Mouse (Mus musculus) T-helper 17 cell (primary cell): ENCODE measurements around the gene Cx3cr1.
"Not testable (repeated sequence)": the region's sequence is repeated elsewhere in the genome, so short reads cannot be mapped to it uniquely, and the experiment has no call there.

Experiments used
- in situ Hi-C, 2 experiments: fragments of 300-600 bp; cut with MboI, MseI; formaldehyde crosslinking; loops; 1 replicate in 1 of 2; 2 replicates in 1 of 2; pipeline ENCODE4 v1.15.1; 2025; ENCODE audit warnings: high pct_unique_total_duplicates in 2 of 2

The Cx3cr1 gene

GRCm38 (mm10) chr9:120069779-120070178 is at the start of gene Cx3cr1:
Cx3cr1 (minus strand) TSS chr9:120069879.
- in situ Hi-C loops = loop anchor here in 1 of 2 experiments (5.0 kb wide), 1 partner anchor 42 kb away; no protein-coding TSS in a partner anchor

DNA sequence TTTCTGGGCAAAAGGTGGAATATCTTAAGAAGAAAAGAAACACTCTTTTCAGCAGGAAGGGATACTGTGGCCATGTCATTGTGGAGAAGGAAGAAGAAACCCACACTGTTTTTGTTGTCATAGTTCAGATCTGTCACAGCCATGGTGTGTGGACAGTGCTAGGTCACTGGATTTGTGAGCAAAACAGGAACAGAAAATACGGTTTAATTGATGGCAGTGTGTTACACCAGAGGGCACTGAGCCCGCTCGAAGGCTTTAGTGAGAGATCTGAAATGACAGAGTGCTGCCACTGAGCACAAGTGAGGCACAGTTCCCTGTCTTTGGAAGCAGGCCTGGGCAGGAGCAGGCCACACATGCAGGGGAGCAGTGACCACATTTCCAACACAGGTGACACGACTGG is 48.5 kb upstream of the Cx3cr1 start:
- in situ Hi-C loops = no loop called here

- in situ Hi-C loops = no loop called here
Observed at GRCm38 (mm10) chr9:120116184-120116624, 46.5 kb upstream of the Cx3cr1 start.

DNA sequence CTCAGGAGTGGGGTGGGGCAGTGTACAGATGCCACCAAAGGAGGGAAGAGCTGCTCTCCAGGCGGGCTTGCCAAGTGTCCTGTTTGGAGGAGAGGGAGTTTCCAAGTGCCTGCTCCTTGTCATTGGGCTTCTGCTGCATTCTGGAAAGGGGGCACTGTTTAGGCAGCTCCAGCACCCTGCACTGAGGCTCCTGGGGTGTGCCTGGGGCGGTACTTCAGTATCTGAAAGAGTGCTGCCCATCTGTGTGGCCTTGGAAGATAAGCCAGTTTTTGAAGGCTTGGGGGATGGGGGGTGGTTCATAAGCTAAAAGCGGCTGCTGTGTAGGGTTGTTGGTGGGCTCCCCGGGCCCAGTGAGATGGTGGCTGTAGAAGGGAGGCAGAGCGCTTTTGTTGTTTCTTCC is 45.9 kb upstream of the Cx3cr1 start:
- in situ Hi-C loops = no loop called here

GRCm38 (mm10) chr9:120114789-120115151 is 45.1 kb upstream of the Cx3cr1 start:
- in situ Hi-C loops = no loop called here

DNA sequence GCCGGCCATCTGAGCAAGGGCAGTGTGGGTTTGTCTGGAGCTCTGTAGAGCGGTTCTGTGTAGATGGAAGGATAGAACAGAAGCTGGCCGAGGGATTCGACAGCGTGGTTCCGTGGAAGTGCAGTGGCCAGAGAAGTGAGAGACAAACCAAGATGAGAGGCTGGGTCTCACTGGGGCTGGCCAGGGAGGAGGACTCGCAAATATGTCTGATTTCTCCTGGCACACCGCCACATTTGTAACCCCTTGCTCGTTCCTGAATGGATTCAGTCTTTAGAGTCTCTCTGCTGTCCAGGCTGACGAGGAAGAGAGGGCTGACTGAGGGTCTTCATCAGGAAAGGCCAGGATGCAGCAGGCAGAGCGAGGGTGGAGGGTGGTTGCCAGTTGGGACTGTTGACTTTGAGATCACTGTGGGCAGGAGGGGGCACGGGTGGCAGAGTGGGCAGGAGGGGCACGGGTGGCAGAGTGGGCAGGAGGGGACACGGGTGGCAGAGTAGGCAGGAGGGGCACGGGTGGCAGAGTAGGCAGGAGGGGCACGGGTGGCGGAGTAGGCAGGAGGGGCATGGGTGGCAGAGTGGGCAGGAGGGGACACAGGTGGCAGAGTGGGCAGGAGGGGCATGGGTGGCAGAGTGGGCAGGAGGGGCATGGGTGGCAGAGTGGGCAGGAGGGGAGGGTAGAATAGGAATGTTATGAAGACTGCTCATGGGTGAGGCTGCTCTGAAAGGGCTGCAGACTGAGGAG is 44.5 kb upstream of the Cx3cr1 start:
- in situ Hi-C loops = no loop called here

DNA sequence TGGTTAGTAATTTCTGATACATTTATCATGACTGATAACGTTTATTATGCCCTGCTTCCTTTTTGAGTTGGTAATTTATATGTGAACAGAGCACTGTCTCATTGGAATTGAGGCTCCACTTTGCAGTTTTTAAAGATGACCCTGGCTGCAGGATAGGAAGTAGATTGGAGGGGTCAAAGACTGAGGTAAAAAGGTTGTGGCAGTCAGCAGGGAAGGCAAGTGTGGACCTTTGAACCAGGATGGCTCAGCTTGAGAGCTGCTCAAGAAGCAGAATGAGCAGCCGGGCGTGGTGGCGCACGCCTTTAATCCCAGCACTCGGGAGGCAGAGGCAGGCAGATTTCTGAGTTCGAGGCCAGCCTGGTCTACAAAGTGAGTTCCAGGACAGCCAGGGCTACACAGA is 43.8 kb upstream of the Cx3cr1 start:
- in situ Hi-C loops = no loop called here

- in situ Hi-C loops = no loop called here
Observed at GRCm38 (mm10) chr9:120112472-120112871, 42.8 kb upstream of the Cx3cr1 start.

DNA sequence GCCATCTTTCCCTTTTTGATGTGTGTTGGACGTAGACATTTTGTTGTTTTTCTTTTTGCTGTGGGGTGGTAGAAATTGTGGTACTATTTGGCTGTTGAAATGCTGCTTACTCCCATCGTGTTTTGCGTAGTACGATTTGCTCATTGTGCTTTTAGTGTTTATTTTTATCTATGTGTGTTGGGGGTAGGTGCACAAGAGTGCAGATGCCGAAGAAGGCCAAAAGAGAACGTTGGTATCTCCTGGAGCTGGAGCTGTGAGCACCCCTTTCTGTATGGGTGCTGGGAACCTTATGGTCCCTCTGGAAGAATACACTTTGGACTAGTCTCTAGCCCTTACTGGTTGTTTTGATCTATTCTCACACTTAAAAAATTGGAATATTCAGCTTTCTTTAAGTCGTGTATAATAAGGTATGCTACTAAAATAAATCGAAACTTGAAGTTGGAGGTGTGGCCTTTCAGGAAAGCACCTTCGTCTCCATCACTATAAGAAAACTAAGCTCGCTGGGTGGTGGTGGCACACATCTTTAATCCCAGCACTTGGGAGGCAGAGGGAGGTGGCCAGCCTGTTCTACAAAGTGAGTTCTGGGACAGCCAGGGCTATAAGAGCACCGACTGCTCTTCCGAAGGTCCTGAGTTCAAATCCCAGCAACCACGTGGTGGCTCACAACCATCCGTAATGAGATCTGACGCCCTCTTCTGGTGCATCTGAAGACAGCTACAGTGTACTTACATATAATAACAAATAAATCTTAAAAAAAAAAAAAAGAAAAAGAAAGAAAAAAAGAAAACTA is 41.7 kb upstream of the Cx3cr1 start:
- in situ Hi-C loops = no loop called here

GRCm38 (mm10) chr9:120110211-120111018 is 40.7 kb upstream of the Cx3cr1 start, which contains the start of gene Slc25a38:
Slc25a38 (plus strand) TSS chr9:120110374.
- in situ Hi-C loops = no loop called here

- in situ Hi-C loops = not testable (repeated sequence)
Observed at GRCm38 (mm10) chr9:120108953-120109352, 39.3 kb upstream of the Cx3cr1 start.

DNA sequence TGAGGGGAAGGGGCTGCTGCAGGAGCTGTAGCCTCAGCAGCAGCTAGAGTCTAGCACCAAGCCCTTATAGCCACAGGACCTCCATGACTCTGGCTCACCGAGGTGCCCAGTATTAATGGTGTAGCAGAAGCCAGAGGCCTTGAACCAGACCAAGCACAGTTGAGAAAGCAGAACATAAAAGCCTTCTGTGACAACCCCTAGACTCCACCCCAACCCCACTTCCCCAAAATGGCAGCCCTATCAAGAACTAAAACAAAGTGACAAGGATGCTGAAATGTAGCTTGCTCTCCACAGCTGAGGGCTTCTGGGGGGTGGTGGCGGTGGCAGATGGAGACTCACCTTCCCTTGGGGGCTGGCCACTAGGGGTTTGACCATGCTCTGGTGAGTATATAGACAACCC is 31.5 kb upstream of the Cx3cr1 start:
- in situ Hi-C loops = no loop called here

DNA sequence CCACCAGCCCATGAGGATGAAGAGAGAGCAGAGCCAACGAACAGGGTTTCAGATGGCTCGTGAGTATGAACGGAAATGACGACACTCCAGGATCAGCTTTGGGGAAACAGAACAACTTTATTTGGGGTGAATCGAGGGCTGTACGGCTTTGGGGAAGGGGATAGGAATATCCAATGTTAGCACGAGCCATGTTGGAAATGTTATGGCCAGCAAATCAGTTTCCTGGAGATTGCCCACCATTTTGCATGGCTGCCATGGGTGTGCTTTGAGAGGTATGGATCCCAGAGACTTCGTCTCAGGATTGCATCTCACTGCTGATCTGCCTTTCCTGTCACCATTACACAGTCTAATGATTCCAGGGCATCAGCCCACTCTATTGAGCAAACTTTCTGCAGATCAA is 29.6 kb upstream of the Cx3cr1 start:
- in situ Hi-C loops = loop anchor here in 1 of 2 experiments (10.0 kb wide), 1 partner anchor 75 kb away; the partner anchor contains the start of gene Xirp1

GRCm38 (mm10) chr9:120098682-120099081 is 29.0 kb upstream of the Cx3cr1 start:
- in situ Hi-C loops = loop anchor here in 1 of 2 experiments (10.0 kb wide), 1 partner anchor 74 kb away; the partner anchor contains the start of gene Xirp1

- in situ Hi-C loops = loop anchor here in 1 of 2 experiments (10.0 kb wide), 1 partner anchor 71 kb away; the partner anchor contains the start of gene Xirp1
Observed at GRCm38 (mm10) chr9:120095886-120096285, 26.2 kb upstream of the Cx3cr1 start.

DNA sequence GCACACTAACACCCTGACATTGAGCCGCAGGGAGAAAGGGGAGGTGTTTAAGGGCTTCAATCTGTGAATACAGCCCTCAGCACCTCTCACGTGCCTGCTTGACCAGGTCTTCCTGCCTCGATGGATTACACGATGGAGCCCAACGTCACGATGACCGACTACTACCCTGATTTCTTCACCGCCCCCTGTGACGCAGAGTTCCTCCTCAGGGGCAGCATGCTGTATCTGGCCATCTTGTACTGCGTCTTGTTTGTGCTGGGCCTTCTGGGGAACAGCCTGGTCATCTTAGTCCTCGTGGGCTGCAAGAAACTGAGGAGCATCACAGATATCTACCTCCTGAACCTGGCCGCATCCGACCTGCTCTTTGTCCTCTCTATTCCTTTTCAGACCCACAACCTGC is 24.0 kb upstream of the Cx3cr1 start:
- in situ Hi-C loops = loop anchor here in 1 of 2 experiments (10.0 kb wide), 1 partner anchor 69 kb away; the partner anchor contains the start of gene Xirp1

GRCm38 (mm10) chr9:120091696-120092238 is 22.1 kb upstream of the Cx3cr1 start, which contains the start of gene Ccr8:
Ccr8 (plus strand) TSS chr9:120092114.
- in situ Hi-C loops = loop anchor here in 1 of 2 experiments (10.0 kb wide), 1 partner anchor 67 kb away; the partner anchor contains the start of gene Xirp1

DNA sequence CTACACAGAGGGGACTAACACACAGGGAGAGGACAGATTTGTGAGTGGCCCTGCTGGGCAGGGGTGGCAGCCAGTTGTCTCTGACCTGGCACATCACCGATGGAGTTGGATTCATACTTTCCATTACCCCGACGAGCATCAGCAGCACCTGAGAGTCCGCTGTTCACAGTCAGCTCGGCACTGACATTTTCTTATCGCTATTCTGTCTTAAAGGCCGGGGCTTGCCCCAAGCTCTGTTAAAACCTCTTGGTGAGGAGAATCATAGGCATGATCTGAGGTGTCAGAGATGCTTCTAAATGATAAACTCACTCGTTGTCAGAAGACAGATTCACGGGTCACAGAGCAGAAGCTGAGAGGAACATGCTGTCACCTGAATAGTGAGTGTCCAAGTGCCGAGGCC is 21.4 kb upstream of the Cx3cr1 start:
- in situ Hi-C loops = loop anchor here in 1 of 2 experiments (10.0 kb wide), 1 partner anchor 66 kb away; the partner anchor contains the start of gene Xirp1

DNA sequence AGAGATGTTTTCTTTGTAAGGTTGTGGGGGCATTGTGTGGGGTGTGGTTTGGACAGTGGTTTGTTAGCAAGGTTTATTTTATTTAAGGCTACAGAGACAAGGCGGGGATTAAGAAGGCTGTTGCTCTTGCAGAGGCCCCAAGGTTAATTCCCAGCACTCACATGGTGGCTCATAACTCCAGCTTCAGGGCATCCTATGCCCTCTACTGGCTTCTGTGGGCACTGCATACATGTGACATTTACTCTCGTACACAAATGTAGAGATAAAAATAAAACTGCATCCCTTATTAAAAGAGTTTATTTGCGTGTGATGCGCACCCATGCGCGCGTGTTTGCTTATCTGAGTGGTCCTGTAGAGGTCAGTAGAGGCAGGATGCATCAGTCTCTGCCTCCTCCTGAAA is 19.4 kb upstream of the Cx3cr1 start:
- in situ Hi-C loops = no loop called here

DNA sequence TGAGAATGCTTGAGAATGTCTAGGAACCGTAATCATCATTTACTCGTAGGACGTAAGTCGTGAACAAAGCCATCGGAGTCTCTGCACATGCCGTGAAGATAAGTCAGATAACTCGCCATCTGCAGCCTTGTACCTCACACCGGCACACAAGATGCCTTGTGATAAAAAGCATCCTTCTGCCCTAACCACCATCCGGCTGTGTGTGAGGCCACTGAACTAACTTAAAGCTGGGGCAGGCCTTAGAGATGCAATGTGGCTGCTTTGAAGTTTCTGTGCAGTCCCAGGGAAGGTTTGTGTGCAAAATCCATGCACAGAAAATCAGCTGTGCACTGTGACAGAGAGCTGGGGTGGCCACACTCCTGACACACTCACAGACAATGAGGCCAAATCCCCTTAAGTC is 14.7 kb upstream of the Cx3cr1 start:
- in situ Hi-C loops = loop anchor here in 1 of 2 experiments (5.0 kb wide), 1 partner anchor 57 kb away; no protein-coding TSS in a partner anchor
